Mouse (Mus musculus): ENCODE data around the gene Spsb1.

DNA sequence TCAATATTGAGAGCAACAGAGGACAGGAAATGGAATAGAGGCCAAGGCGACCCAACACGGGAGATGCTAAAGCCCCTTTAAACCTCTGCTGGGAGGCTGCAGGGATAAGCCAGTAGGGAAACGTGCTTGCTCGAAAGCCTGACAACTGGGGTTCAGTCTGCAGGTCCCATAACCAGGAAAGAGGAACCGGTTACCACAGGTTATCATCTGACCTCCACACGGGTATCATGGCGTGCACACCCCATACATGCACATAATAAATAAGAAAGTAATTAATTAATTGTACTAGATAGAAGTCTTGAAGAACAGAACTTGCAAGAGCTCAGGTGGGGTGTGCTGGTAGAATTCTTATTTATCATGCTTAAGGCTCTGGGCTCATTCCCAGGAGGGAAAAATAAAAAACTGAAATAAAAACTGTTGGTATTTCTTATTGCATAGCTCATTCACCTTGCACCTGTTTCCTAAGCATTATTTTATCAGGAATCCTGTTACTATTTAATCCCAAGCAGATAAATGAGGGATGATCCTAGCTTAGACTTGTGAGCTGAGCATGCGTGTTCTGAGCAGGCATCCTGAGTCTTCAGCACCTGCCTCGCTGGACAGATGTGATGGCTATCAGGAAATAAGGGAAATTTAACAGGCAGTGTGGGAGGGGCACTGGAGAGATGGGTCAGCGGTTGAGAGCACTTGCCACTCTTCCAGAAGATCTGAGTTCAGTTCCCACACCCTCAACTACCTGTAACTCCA lies 32.0 kb upstream of the Spsb1 start:
- TF ChIP-seq CTCF (IDR thresholded peaks at IDR 0.05; ENCODE audit: low read depth, low read length), result no peak
- TF ChIP-seq POLR2A (IDR thresholded peaks at IDR 0.05; ENCODE audit: extremely low read depth, insufficient read depth, low read length), result no peak

Data from liver, adult 2 months (tissue).